Mouse (Mus musculus) urinary bladder, adult 2 months (tissue): ENCODE measurements around the gene Zfp692. TPM values are rescaled to one million over a fixed set of nuclear protein-coding genes. Genes with fewer than 3 reads are reported as not detected.
"Not testable (repeated sequence)": the region's sequence is repeated elsewhere in the genome, so short reads cannot be mapped to it uniquely, and the experiment has no call there.

Experiments
- DNase-seq: peaks from one replicate; pipeline ENCODE4 v3.0.0; 2022; ENCODE audit warnings: low spot score
- polyA plus RNA-seq: library from polyadenylated mRNA; depleted of rRNA; stranded (reverse); fragments of >200 nt; gene quantifications from 2 replicates; pipeline ENCODE4 v1.2.3, GENCODE M21; 2012; rRNA removed

Zfp692 gene
- polyA plus RNA-seq, 1 experiment = 46.0 TPM

GRCm38 (mm10) chr11:58353709-58354108, 46.8 kb downstream of the Zfp692 start:
- no peak for DNase-seq

GRCm38 (mm10) chr11:58354476-58354875, 47.6 kb downstream of the Zfp692 start:
- DNase-seq = no peak

GRCm38 (mm10) chr11:58354927-58355326, 48.1 kb downstream of the Zfp692 start:
- DNase-seq = no peak

- DNase-seq = no peak
Measured at GRCm38 (mm10) chr11:58357042-58357441, 50.2 kb downstream of the Zfp692 start.

- no peak for DNase-seq
Measured at GRCm38 (mm10) chr11:58357844-58358534, 51.1 kb downstream of the Zfp692 start.

DNA sequence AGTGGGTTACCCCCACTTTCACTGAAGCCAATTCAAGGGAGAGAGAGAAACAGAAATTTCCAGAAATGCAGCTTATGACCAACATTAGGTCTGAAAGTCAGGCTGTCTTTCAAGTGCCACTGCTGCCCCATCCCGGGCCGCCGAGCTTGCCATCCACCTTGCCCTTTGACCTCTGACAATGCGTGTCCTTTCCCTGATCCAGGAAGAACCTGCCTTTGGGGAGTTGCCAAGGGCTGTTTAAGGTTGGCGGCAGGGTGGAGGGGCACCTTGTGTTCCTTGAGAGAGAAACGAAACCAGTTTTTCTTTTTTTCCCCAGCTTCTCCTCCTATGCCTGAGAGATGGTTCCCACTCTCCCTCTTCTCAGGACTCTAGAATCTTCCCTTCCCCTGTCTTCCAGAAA, 55.7 kb downstream of the Zfp692 start:
- not testable (repeated sequence) for DNase-seq

Other genes starting within 250 kb of the Zfp692 start
- gene Gm12248, start 213.9 kb upstream of the Zfp692 start, polyA plus RNA-seq = not detected in 2 replicates
- gene Cnot8, start 202.9 kb upstream of the Zfp692 start, polyA plus RNA-seq = 68.3 and 78.0 TPM in 2 replicates
- 6.6 and 7.1 TPM in 2 replicates for gene Gemin5, start 138.5 kb upstream of the Zfp692 start, polyA plus RNA-seq
- 50.3 and 66.3 TPM in 2 replicates for gene Mrpl22, start 135.4 kb upstream of the Zfp692 start, polyA plus RNA-seq
- gene Igtp, start 107.5 kb upstream of the Zfp692 start, polyA plus RNA-seq = 23.8 and 57.1 TPM in 2 replicates
- 22.1 and 54.2 TPM in 2 replicates for gene Irgm2, start 107.5 kb upstream of the Zfp692 start, polyA plus RNA-seq
- gene 4930438A08Rik, start 32.3 kb upstream of the Zfp692 start, polyA plus RNA-seq = 0.04 TPM in 1 of 2 replicates, not detected in the other
- gene Zfp672, start 23.3 kb downstream of the Zfp692 start, polyA plus RNA-seq = 43.2 and 48.6 TPM in 2 replicates
- gene Sh3bp5l, start 23.7 kb downstream of the Zfp692 start, polyA plus RNA-seq = 22.0 and 23.9 TPM in 2 replicates
- 1.8 TPM in 2 replicates for gene Lypd8, start 72.0 kb downstream of the Zfp692 start, polyA plus RNA-seq
- 0.07 TPM in 1 of 2 replicates, not detected in the other for gene 1810065E05Rik, start 114.0 kb downstream of the Zfp692 start, polyA plus RNA-seq
- gene Gm12253, start 125.5 kb downstream of the Zfp692 start, polyA plus RNA-seq = not detected in 2 replicates
- not detected in 2 replicates for gene Lypd9, start 145.9 kb downstream of the Zfp692 start, polyA plus RNA-seq
- gene Olfr30, start 155.2 kb downstream of the Zfp692 start, polyA plus RNA-seq = not detected in 2 replicates
- not detected in 2 replicates for gene Olfr332, start 185.5 kb downstream of the Zfp692 start, polyA plus RNA-seq
- gene Olfr331, start 195.5 kb downstream of the Zfp692 start, polyA plus RNA-seq = not detected in 2 replicates
- gene Olfr330, start 227.8 kb downstream of the Zfp692 start, polyA plus RNA-seq = not detected in 2 replicates
- not detected in 2 replicates for gene Olfr329-ps, start 239.4 kb downstream of the Zfp692 start, polyA plus RNA-seq
- not detected in 2 replicates for gene Olfr328, start 248.6 kb downstream of the Zfp692 start, polyA plus RNA-seq